Mouse (Mus musculus) limb, embryonic 12.5 days (tissue): ENCODE data around the gene Lef1. TPM values are rescaled to one million over a fixed set of nuclear protein-coding genes. Genes with fewer than 3 reads are reported as not detected.

Experiments used
- ATAC-seq: fragments of 200-750 bp; cut with Nextera tagmentation; 2 replicates; pipeline ENCODE4 v1.8.0; 2017; ENCODE audit warnings: low read depth, moderate TSS enrichment; ENCODE audit not compliant: insufficient number of reproducible peaks, insufficient read depth, low FRiP score, low TSS enrichment
- H3K27ac ChIP-seq: fragments of 300-500 bp; sonication (generic); 2 replicates; pipeline ENCODE4 v1.5.1; 2016; ENCODE audit warnings: mild to moderate bottlenecking, moderate library complexity
- H3K27me3 ChIP-seq: fragments of 300-500 bp; sonication (generic); 2 replicates; pipeline ENCODE4 v1.6.1; 2016; ENCODE audit warnings: mild to moderate bottlenecking, moderate library complexity
- H3K36me3 ChIP-seq: fragments of 300-500 bp; sonication (generic); 2 replicates; pipeline ENCODE4 v1.6.1; 2016; ENCODE audit warnings: mild to moderate bottlenecking, moderate library complexity
- H3K4me1 ChIP-seq: fragments of 300-500 bp; sonication (generic); replicated peaks from 2 replicates; pipeline ENCODE4 v1.6.1; 2016
- H3K4me2 ChIP-seq: fragments of 300-500 bp; sonication (generic); 2 replicates; pipeline ENCODE4 v1.6.1; 2016; ENCODE audit warnings: mild to moderate bottlenecking, moderate library complexity
- H3K4me3 ChIP-seq: fragments of 300-500 bp; sonication (generic); replicated peaks from 2 replicates; pipeline ENCODE4 v1.5.1; 2016; ENCODE audit warnings: mild to moderate bottlenecking
- H3K9ac ChIP-seq: fragments of 300-500 bp; sonication (generic); replicated peaks from 2 replicates; pipeline ENCODE4 v1.6.1; 2016; ENCODE audit warnings: mild to moderate bottlenecking, moderate library complexity
- H3K9me3 ChIP-seq: fragments of 300-500 bp; sonication (generic); 2 replicates; pipeline ENCODE4 v1.6.1; 2016; ENCODE audit warnings: mild to moderate bottlenecking, moderate library complexity
- WGBS: fragments of 180-500 bp; shearing (Covaris S2); methylation state at CpG from one replicate; pipeline ENCODE4 v1.1.7; 2016; 5-methylcytosine and 5-hydroxymethylcytosine counted together
- polyA plus RNA-seq: library from polyadenylated mRNA; unstranded; fragments of >200 nt; fragmentation: Nextera tagmentation; extraction: Ambion mirVana; gene quantifications from 2 replicates; pipeline ENCODE4 v1.2.1, GENCODE M21; 2016

Gene Lef1
- polyA plus RNA-seq, 1 experiment from 2014 or later, result 60.5 TPM

- peaks cover 27% of the 10 kb centered on the region; the same call in 1 of the 2 replicates for H3K36me3 ChIP-seq
- no peak overlapping the region for H3K4me2 ChIP-seq
- H3K27me3 ChIP-seq, result no peaks in the 10 kb centered on the region
- H3K4me3 ChIP-seq, result no peak overlapping the region
- WGBS, result 45% methylated on average over 10 of the region's 10 CpGs
- ATAC-seq, result no peak
- H3K9me3 ChIP-seq, result no peaks in the 10 kb centered on the region
- no peak overlapping the region for H3K9ac ChIP-seq
- H3K4me1 ChIP-seq, result peaks cover 18% of the 10 kb centered on the region
- peak overlapping the region; percentile 24; the same call in 1 of the 2 replicates for H3K27ac ChIP-seq
Measured at GRCm38 (mm10) chr3:131196050-131196449, 85.8 kb downstream of the Lef1 start.

GRCm38 (mm10) chr3:131196507-131197019 is 86.3 kb downstream of the Lef1 start:
- Histone ChIP-seq H3K9me3 (no peaks in the 10 kb centered on the region), H3K4me1 (peaks cover 18% of the 10 kb centered on the region), H3K36me3 (peaks cover 22% of the 10 kb centered on the region; the same call in 1 of the 2 replicates), H3K27me3 (no peaks in the 10 kb centered on the region), H3K4me3 (no peak overlapping the region), H3K9ac (no peak overlapping the region), H3K4me2 (no peak overlapping the region), H3K27ac (no peak overlapping the region; the same call in 1 of the 2 replicates)
- WGBS, result 17% methylated on average over 8 of the region's 8 CpGs
- no peak for ATAC-seq

GRCm38 (mm10) chr3:131198991-131199390 is 88.7 kb downstream of the Lef1 start:
- Histone ChIP-seq H3K27me3 (no peaks in the 10 kb centered on the region), H3K9me3 (no peaks in the 10 kb centered on the region), H3K9ac (no peak overlapping the region), H3K4me2 (no peak overlapping the region), H3K27ac (no peak overlapping the region), H3K36me3 (peaks cover 15% of the 10 kb centered on the region), H3K4me3 (no peak overlapping the region), H3K4me1 (peaks cover 35% of the 10 kb centered on the region)
- ATAC-seq, result no peak
- WGBS, result 82% methylated on average over 3 of the region's 3 CpGs

- peaks cover 15% of the 10 kb centered on the region for H3K36me3 ChIP-seq
- 81% methylated on average over 20 of the region's 20 CpGs for WGBS
- no peak overlapping the region for H3K9ac ChIP-seq
- no peak overlapping the region for H3K27ac ChIP-seq
- H3K4me1 ChIP-seq, result peaks cover 38% of the 10 kb centered on the region
- no peak for ATAC-seq
- H3K4me2 ChIP-seq, result no peak overlapping the region
- no peaks in the 10 kb centered on the region for H3K9me3 ChIP-seq
- no peak overlapping the region for H3K4me3 ChIP-seq
- no peaks in the 10 kb centered on the region for H3K27me3 ChIP-seq
Measured at GRCm38 (mm10) chr3:131199590-131200288, 89.5 kb downstream of the Lef1 start.

- no peak for ATAC-seq
- Histone ChIP-seq H3K4me1 (peaks cover 20% of the 10 kb centered on the region), H3K27me3 (no peaks in the 10 kb centered on the region), H3K36me3 (peaks cover 25% of the 10 kb centered on the region), H3K4me2 (no peak overlapping the region), H3K9ac (no peak overlapping the region), H3K27ac (no peak overlapping the region), H3K4me3 (no peak overlapping the region), H3K9me3 (no peaks in the 10 kb centered on the region)
- 31% methylated on average over 7 of the region's 7 CpGs for WGBS
Measured at GRCm38 (mm10) chr3:131202311-131202710, 92.0 kb downstream of the Lef1 start.

- no peak overlapping the region for H3K9ac ChIP-seq
- H3K4me1 ChIP-seq, result peaks cover 12% of the 10 kb centered on the region
- no peaks in the 10 kb centered on the region for H3K27me3 ChIP-seq
- no peak overlapping the region for H3K4me3 ChIP-seq
- H3K36me3 ChIP-seq, result peaks cover 28% of the 10 kb centered on the region
- no peak for ATAC-seq
- WGBS, result 82% methylated on average over 5 of the region's 5 CpGs
- no peak overlapping the region for H3K27ac ChIP-seq
- no peak overlapping the region for H3K4me2 ChIP-seq
- no peaks in the 10 kb centered on the region for H3K9me3 ChIP-seq
Measured at GRCm38 (mm10) chr3:131207846-131208245, 97.6 kb downstream of the Lef1 start.

GRCm38 (mm10) chr3:131208265-131208891 is 98.1 kb downstream of the Lef1 start:
- H3K4me2 ChIP-seq, result no peak overlapping the region
- H3K4me3 ChIP-seq, result no peak overlapping the region
- H3K9me3 ChIP-seq, result no peaks in the 10 kb centered on the region
- H3K4me1 ChIP-seq, result peaks cover 14% of the 10 kb centered on the region
- peaks cover 28% of the 10 kb centered on the region for H3K36me3 ChIP-seq
- no peak overlapping the region for H3K27ac ChIP-seq
- H3K27me3 ChIP-seq, result no peaks in the 10 kb centered on the region
- no peak overlapping the region for H3K9ac ChIP-seq
- WGBS, result 89% methylated on average over 13 of the region's 13 CpGs
- peak; percentile 56 for ATAC-seq

GRCm38 (mm10) chr3:131212200-131212599 is 101.9 kb downstream of the Lef1 start:
- no peak overlapping the region for H3K4me3 ChIP-seq
- no peak overlapping the region for H3K27ac ChIP-seq
- H3K36me3 ChIP-seq, result peaks cover 10% of the 10 kb centered on the region; the same call in 1 of the 2 replicates
- H3K4me2 ChIP-seq, result no peak overlapping the region
- H3K27me3 ChIP-seq, result no peaks in the 10 kb centered on the region
- WGBS, result 82% methylated on average over 7 of the region's 7 CpGs
- H3K9me3 ChIP-seq, result no peaks in the 10 kb centered on the region
- ATAC-seq, result no peak
- no peak overlapping the region for H3K9ac ChIP-seq
- peaks cover 26% of the 10 kb centered on the region for H3K4me1 ChIP-seq

GRCm38 (mm10) chr3:131214060-131214658 is 103.9 kb downstream of the Lef1 start:
- H3K4me1 ChIP-seq, result peaks cover 30% of the 10 kb centered on the region
- H3K36me3 ChIP-seq, result peaks cover 8% of the 10 kb centered on the region; the same call in 1 of the 2 replicates
- no peak overlapping the region for H3K9ac ChIP-seq
- no peaks in the 10 kb centered on the region for H3K27me3 ChIP-seq
- H3K4me2 ChIP-seq, result 0 out of 2 replicates have a peak overlapping the region, but pooled peaks have one; percentile 11
- ATAC-seq, result no peak
- no peak overlapping the region for H3K4me3 ChIP-seq
- peak overlapping the region; percentile 76 for H3K27ac ChIP-seq
- H3K9me3 ChIP-seq, result no peaks in the 10 kb centered on the region
- WGBS, result 55% methylated on average over 9 of the region's 9 CpGs

- no peaks in the 10 kb centered on the region for H3K27me3 ChIP-seq
- no peak for ATAC-seq
- H3K9me3 ChIP-seq, result no peaks in the 10 kb centered on the region
- WGBS, result 66% methylated on average over 9 of the region's 9 CpGs
- H3K9ac ChIP-seq, result no peak overlapping the region
- peak overlapping the region; percentile 76 for H3K27ac ChIP-seq
- H3K4me2 ChIP-seq, result no peak overlapping the region
- H3K36me3 ChIP-seq, result peaks cover 8% of the 10 kb centered on the region; the same call in 1 of the 2 replicates
- no peak overlapping the region for H3K4me3 ChIP-seq
- peaks cover 34% of the 10 kb centered on the region for H3K4me1 ChIP-seq
Measured at GRCm38 (mm10) chr3:131214841-131215240, 104.6 kb downstream of the Lef1 start.
